Mouse (Mus musculus) E14TG2a.4 (cell line): ENCODE measurements around the gene Ldha.

ENCODE experiments used
- H3K27me3 ChIP-seq: 2 replicates; pipeline ENCODE4 v1.6.1; 2014; ENCODE audit warnings: low read length, control low read depth; ENCODE audit not compliant: insufficient read depth
- H3K36me3 ChIP-seq: 2 replicates; pipeline ENCODE4 v1.6.1; 2014; ENCODE audit warnings: low read length, control low read depth; ENCODE audit not compliant: insufficient read depth
- H3K4me1 ChIP-seq: replicated peaks from 2 replicates; pipeline ENCODE4 v1.6.1; 2014; ENCODE audit warnings: low read depth, low read length, control low read depth
- H3K4me3 ChIP-seq: replicated peaks from 2 replicates; pipeline ENCODE4 v1.5.1; 2014; ENCODE audit warnings: mild to moderate bottlenecking, low read length
- H3K9me3 ChIP-seq: 2 replicates; pipeline ENCODE4 v1.6.1; 2014; ENCODE audit warnings: low read length, control low read depth
- CTCF ChIP-seq: conservative IDR thresholded peaks from 2 replicates; pipeline ENCODE4 v1.5.1; 2014; ENCODE audit warnings: low read length
- NANOG ChIP-seq: IDR thresholded peaks from 2 replicates; pipeline ENCODE4 v1.6.1; 2014; ENCODE audit warnings: borderline replicate concordance, low read length, mixed read lengths
- POU5F1 ChIP-seq: IDR thresholded peaks from 2 replicates; pipeline ENCODE4 v1.6.1; 2014; ENCODE audit warnings: low read length, borderline replicate concordance

The Ldha gene

DNA sequence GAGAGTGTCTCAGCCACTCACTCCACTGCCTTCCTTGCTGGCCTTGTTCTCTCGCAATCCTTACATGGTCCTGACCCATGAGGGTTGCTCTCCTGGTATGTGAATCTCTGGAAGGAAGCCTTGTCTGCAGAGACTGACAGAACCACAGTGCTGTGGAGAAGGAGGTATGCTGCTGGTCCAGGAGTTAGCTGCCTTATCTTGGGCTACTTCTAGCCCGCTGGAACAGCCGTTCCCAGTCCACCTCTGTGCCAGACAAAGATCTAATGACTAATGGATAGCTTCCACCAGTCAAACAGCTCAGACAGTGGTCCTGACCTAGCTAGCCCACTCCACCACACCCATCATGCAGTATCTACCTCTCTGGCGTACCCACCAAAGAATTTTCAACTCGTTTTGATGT lies 4.9 kb upstream of the Ldha start:
- TF ChIP-seq POU5F1: no peak
- no peak for TF ChIP-seq CTCF
- TF ChIP-seq NANOG: no peak
- H3K4me3 ChIP-seq: no peak overlapping the region
- no peaks in the 10 kb centered on the region for H3K27me3 ChIP-seq
- no peaks in the 10 kb centered on the region for H3K9me3 ChIP-seq
- no peaks in the 10 kb centered on the region for H3K36me3 ChIP-seq
- H3K4me1 ChIP-seq: peaks cover 75% of the 10 kb centered on the region

DNA sequence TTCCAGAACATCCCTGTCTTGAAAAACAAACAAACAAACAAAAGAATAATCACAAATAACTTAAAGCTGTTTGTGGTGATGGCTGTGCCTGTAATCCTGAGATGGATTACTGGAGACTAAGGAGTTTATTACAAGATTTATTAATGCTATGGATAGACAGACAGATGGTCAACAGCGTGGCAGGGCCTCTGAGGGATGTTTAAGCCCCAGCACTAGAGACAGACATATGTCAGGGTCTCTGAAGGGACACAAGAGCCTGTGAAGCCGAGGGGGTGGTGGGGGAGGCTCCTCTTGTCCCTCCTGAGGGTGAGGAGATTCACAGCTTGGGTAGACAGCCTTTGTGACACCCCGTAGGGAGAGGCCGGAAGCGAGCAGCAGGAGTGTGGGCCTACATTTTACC lies 4.2 kb upstream of the Ldha start:
- Histone ChIP-seq H3K9me3 (no peaks in the 10 kb centered on the region), H3K4me3 (no peak overlapping the region), H3K4me1 (peaks cover 78% of the 10 kb centered on the region), H3K27me3 (no peaks in the 10 kb centered on the region), H3K36me3 (no peaks in the 10 kb centered on the region)
- TF ChIP-seq POU5F1 (no peak), CTCF (no peak), NANOG (no peak)

DNA sequence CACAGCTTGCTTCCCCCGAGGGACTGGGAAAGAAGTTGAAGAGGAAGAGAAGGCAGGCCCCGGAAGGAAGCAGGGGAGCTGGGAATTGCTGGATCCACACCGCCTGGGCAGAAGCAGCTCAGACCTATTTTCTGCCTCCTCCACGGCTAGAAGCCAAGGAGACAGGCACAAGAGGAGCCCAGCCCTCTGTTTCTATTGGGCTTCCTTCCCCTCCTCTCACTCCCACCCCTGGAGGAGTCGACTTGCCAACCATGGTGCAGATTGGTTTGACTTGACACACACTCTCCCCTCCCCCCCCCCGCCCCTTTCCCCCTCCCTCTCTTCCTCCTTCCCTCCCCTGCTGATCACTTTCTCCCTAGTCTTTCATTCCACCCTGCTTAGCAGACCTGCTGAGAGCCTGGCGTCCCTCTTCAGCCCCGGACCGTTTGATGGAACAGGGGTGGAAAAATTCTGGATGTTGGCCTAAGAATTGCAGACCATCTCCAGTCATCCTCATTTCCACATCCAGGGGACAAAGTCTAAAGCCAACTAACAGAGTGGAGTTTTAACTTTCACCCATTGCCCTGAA lies 3.1 kb upstream of the Ldha start:
- no peaks in the 10 kb centered on the region for H3K36me3 ChIP-seq
- H3K9me3 ChIP-seq: no peaks in the 10 kb centered on the region
- peak overlapping the region; percentile 58 for H3K4me3 ChIP-seq
- H3K4me1 ChIP-seq: peaks cover 78% of the 10 kb centered on the region
- no peaks in the 10 kb centered on the region for H3K27me3 ChIP-seq
- TF ChIP-seq NANOG (no peak), CTCF (no peak), POU5F1 (no peak)

DNA sequence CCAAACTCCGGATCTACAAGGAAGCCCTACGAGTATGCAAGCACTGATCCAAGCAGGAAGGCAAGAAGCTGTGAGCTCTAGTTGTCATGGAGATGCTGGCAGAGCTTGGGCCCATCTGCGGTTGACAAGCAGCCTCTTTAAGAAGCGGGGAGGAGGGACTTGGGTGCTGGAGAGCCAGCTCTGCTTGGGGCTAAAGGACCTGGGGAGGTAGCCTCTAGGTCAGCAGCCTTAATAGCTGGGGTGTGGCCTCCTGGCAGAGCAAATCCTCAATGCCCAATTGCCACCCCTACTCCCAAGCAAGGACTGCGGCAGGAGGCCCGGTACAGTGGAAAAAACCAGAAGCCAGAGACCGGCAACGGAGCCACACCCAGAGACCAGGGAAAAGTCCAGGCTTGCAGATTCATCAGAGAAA lies 2.4 kb upstream of the Ldha start:
- H3K27me3 ChIP-seq: peaks cover 4% of the 10 kb centered on the region; the same call in 1 of the 2 replicates
- peaks cover 4% of the 10 kb centered on the region; the same call in 1 of the 2 replicates for H3K36me3 ChIP-seq
- peak overlapping the region; percentile 58 for H3K4me3 ChIP-seq
- no peaks in the 10 kb centered on the region for H3K9me3 ChIP-seq
- H3K4me1 ChIP-seq: peaks cover 77% of the 10 kb centered on the region
- TF ChIP-seq POU5F1 (no peak), NANOG (no peak), CTCF (no peak)

DNA sequence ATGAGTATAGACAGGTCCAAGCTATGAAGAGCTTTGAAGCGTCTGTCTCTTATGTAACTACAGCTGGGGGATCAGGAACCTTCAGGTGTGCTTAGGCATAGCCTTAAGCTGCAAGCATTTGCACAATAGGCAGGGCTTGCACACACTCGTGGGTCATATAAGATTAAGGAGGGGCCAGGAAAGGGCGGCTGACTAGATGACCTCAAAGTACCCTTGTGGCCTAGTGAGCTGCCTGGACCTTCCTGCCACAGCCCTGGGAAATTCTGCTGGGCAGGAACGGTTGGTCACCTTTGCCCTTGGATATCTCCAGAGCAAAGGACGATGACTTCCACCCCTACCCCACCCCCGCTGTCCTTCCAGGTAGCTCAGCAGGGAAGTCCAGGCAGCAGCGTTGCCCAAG lies 1.8 kb upstream of the Ldha start:
- peaks cover 82% of the 10 kb centered on the region for H3K4me1 ChIP-seq
- peak overlapping the region; percentile 58 for H3K4me3 ChIP-seq
- TF ChIP-seq NANOG: no peak
- TF ChIP-seq CTCF: no peak
- H3K9me3 ChIP-seq: no peaks in the 10 kb centered on the region
- peaks cover 8% of the 10 kb centered on the region; the same call in 1 of the 2 replicates for H3K27me3 ChIP-seq
- H3K36me3 ChIP-seq: peaks cover 7% of the 10 kb centered on the region

DNA sequence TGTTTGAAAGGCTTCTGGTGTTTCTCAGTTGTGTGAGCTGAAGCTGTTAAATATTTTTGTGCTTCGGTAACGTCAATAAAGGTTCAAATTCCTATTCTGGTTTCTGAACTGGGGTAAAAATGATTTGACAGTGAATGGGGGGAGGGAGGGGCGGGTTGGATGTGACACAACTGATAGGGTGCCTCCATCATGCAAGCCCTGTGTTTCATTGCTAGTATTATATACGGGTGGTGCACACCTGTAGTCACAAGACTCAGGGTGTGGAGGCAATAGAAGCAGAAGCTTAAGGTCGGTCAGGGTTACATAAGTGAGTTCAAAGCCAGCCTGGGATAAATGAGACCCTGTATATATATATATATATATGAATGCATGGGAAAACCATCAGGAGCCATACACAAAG lies 1.4 kb upstream of the Ldha start:
- no peaks in the 10 kb centered on the region for H3K9me3 ChIP-seq
- peaks cover 84% of the 10 kb centered on the region for H3K4me1 ChIP-seq
- H3K4me3 ChIP-seq: peak overlapping the region; percentile 58
- no peak for TF ChIP-seq POU5F1
- TF ChIP-seq CTCF: no peak
- no peak for TF ChIP-seq NANOG
- H3K27me3 ChIP-seq: peaks cover 8% of the 10 kb centered on the region; the same call in 1 of the 2 replicates
- H3K36me3 ChIP-seq: peaks cover 7% of the 10 kb centered on the region

DNA sequence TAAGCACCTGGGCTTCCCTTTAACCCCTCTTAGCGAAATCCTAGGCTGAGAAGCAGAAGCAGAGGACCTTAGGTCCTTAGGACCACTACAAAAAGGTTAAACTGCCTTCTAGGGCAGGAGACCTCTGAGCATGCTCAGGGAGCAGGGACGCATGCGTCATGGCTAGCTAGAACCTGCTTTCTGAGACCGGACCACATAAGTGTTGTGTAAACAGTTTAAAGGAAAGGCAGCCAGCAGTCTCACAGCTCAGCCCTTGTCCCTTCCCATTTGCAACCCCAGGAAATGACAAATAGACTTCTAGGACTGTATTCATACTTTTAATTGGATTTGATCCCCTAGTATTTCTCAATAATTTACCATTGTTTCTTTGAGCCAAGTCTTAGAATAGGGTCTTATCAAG lies 949 bp upstream of the Ldha start:
- no peak overlapping the region for H3K4me3 ChIP-seq
- H3K9me3 ChIP-seq: no peaks in the 10 kb centered on the region
- H3K27me3 ChIP-seq: peaks cover 8% of the 10 kb centered on the region; the same call in 1 of the 2 replicates
- peaks cover 81% of the 10 kb centered on the region for H3K4me1 ChIP-seq
- H3K36me3 ChIP-seq: peaks cover 7% of the 10 kb centered on the region
- no peak for TF ChIP-seq CTCF
- no peak for TF ChIP-seq NANOG
- TF ChIP-seq POU5F1: no peak

DNA sequence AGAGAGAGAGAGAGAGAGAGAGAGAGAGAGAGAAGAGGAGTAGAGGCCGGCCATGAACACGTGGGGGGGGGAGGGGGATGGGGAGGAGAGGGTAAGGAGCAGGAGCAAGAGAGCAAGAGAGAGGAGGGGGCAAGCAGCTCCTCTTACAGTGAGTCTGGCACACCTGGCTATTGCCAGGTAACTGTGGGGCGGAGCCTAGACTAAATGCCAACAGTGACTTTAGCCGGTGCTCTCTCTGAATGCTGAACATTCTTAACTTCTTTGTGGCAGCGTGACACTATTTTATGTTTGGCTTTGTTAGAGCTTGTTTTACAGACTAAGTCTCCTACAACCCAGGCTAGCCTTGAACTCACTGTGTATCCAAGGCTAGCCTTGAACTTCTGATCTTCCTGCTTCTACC lies 1.0 kb downstream of the Ldha start:
- Histone ChIP-seq H3K4me1 (peaks cover 71% of the 10 kb centered on the region), H3K27me3 (peaks cover 15% of the 10 kb centered on the region; the same call in 1 of the 2 replicates), H3K9me3 (no peaks in the 10 kb centered on the region), H3K36me3 (peaks cover 20% of the 10 kb centered on the region), H3K4me3 (no peak overlapping the region)
- TF ChIP-seq NANOG: no peak

DNA sequence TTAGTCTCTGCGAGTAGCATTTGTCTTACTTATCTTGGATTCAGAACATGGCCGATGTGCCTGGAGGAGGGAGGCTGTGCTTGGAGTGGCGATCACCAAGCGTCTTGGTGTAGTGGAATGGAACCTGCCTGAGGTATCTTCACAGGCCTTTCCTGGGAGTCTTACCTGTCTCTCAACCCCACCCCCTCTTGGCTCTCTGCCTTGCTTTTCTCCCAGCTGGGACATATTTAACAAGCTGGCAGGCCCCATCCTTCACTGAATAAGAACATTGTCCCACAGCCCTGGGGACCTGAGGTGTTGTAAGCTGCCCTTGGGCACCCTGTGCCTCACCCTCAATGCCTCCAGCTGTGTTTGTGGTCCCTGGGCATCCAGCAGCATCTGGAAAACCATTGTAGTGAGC lies 2.3 kb downstream of the Ldha start:
- H3K27me3 ChIP-seq: peaks cover 15% of the 10 kb centered on the region; the same call in 1 of the 2 replicates
- H3K4me3 ChIP-seq: no peak overlapping the region
- no peak for TF ChIP-seq CTCF
- peaks cover 70% of the 10 kb centered on the region for H3K4me1 ChIP-seq
- peaks cover 33% of the 10 kb centered on the region for H3K36me3 ChIP-seq
- H3K9me3 ChIP-seq: no peaks in the 10 kb centered on the region
